Mouse (Mus musculus) bone marrow, adult 2 months (tissue): Measurements from ENCODE around the gene Lrmda.

Experiments used
- CTCF ChIP-seq: fragments of 200-500 bp; IDR thresholded peaks from 2 replicates; pipeline ENCODE4 v1.5.1; 2011; ENCODE audit warnings: low read length, control low read depth; ENCODE audit not compliant: control insufficient read depth, insufficient read depth
- POLR2A ChIP-seq: fragments of 200-500 bp; IDR thresholded peaks from 2 replicates; pipeline ENCODE4 v1.6.1; 2011; ENCODE audit warnings: low read depth, mild to moderate bottlenecking, control low read depth, low read length, borderline replicate concordance; ENCODE audit not compliant: control insufficient read depth

DNA sequence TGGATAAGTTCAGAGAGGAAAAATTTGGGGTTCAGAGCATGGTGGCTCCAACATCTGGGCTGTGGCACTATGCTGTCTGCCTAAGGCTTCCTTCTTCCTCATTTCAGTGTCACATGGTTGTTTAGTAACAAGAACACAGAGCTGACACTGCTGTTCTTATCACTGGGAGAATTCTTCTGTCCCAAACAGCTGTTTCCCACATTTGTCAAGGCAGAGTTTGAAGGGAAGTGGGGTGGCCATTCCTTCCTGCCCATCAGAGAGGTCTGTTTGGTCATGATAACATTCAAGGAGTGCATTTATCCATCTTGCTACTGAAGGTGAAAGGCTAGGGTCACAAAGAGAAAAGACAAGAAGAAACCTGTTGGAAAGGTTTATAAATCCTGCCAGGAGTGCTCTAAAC is 740.2 kb downstream of the Lrmda start:
- no peak for TF ChIP-seq POLR2A
- TF ChIP-seq CTCF = no peak
